Mouse (Mus musculus): Measurements from ENCODE around the gene Myt1l.

The Myt1l gene

DNA sequence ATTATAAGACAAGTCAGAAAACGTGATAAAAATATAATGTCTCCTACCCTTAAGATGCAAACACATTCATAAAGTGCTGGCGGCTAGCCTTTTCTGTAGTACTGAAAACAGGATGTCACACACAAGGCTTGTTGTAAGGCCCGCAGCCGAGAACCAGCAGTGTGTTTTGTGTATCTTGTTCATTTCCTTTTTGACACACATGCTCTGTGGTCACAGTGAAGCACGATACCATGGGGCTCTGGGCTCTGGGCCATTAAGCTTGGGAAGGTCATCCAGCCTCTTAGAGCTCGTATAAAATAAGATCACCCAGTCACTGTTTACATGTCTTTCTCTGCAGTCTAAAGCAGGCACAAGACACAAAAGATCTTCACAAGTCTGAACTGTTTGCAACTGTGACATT, 288.6 kb downstream of the Myt1l start:
- DNase-seq (ENCODE audit: low spot score): no peak

DNA sequence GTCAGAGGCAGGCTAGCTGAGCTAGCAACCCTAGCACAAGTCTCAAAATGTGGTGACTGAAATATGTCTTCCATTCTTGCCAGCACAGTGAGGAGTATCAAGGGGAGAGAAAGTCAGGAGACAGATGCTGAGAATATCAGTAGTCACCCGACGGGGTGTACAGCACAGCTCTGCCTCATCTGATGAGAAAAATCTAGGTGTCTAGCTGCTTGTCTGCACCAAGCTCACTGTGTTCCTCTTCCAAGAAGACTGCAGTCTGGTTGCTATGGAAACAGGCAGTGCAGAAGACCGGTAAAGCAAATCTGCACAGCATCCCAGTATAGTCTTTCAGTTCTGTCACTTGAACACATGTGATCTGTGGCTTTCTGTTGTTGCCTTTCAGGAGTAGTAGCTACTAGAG, 294.0 kb downstream of the Myt1l start:
- DNase-seq (ENCODE audit: low spot score): peak; percentile 23

DNA sequence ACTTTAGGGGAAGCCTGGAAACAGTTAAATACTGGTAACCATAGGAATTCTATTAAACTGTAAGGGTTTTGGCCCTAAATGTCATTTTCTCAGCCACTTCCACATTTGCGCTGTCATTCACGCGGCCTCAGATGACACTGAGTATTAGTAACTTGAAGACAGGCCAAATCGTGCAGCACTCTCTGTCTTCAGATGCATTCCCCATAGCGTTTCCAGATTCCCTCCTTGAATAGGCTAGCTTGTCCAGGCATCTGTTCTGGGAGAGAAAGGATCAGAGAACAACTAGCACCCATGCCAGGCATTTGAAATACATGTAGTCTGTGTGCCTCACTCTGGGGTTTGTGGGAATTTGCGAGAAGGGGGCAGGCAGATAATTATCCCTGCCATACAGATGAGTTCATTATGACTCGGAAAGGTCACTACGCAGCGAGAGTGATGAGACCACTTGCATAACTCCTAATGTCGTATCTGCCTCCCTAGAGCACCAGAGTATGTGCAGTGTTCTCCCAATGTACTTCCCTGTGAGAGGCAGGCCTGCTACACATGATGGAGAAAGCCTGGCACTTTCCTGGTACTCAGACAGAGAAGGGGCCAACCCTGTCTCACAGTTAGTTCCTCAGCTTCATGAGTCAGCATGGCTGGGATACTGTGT, 295.7 kb downstream of the Myt1l start:
- no peak for DNase-seq (ENCODE audit: low spot score)

DNA sequence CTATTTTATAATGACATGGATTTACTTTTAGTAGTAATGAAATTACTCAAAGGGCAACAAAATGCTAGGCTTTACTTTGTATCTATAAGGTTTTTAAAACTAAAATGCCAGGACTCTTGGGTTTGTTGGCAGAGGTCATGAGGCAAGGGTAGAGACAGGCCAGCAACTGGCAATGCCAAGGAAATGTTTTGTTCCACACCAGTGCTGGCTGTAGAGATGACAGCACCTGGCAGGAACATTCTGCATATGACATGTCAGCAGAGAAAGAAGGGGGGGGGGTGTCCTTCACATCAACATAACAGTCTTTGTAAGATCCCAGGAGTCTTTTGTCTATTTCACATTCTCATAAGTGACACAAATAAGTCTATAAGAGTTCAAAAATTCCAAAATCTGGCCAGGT, 302.4 kb downstream of the Myt1l start:
- DNase-seq (ENCODE audit: low spot score): no peak

DNA sequence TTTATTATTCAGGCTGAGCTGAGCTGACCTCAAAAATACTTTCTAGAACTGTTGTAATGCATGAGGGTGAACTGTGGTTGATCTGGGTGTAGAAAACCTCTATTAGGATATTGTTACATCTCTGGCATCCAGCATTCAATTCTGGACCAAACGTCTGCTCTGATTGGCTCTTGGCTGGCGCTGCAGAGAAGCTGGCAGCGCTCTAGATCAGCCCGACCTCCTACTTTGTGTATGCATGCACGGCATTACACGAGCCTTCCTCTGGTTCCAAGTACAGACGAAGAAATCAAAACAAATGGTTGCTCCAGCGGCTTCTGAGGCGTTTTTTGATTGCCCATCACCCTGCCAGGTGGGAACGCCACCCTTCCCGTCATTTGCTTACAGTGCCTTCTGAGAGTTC, 303.2 kb downstream of the Myt1l start:
- no peak for DNase-seq (ENCODE audit: low spot score)

DNA sequence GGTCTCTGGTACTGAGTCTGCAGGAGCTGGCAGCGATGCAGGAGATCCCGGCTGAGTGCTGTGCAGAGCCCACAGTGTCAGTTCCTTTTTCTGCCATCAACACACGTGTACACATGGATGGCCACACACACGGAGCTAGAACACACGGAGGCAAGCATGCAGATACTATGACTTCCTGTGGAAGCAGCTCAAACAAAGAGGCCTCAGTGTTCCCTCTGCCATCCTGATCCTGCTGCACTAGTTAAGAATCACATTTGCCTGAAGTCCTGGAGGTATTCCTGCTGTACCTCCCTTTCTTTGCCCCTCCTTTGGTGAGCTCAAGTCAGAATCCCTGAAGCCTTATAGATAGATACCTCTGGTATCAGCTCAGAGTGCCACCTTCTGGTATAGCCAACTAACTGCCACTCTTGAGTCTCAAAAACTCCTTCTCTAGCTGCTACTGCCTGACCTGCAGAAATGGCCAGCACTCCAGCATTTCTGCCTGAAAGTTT, 309.2 kb downstream of the Myt1l start:
- peak; percentile 61 for DNase-seq (ENCODE audit: low spot score)

DNA sequence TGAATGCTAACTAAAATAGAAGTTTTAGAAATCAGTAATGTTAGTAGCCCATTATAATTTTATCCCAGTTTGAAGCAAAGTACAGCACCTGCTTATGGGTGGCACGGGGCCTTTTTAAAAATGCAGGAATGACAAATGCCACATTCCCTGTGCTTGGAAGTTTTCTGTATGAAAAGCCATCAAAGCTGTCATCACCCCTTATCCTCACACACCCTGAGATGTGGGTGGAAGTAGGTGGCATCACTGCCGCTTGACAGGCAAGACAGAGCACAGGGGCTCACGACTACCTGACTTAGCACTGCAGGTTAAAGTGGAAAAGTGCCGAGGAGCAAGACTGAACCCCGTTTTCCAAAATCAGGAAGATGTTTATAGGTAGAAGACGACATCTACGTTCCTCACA, 310.2 kb downstream of the Myt1l start:
- no peak for DNase-seq (ENCODE audit: low spot score)

DNA sequence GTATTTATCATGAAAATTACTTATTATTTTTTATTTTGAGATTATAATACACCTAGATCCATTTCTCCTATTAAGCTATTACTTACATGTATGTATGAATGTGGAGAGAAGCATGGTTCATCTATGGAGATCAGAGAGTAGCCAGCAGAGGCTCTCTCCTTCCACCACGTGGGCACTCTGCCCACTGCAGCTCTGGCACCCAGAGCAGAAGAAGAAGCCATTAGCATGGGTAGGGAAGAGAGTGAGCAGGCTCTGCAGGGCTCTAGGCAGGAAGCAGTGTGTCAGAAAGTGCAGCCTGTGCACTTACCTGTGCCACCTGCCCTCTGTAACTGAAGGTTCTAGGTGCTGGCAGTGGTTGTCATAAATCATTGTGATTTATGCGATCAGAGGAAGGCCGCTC, 321.8 kb downstream of the Myt1l start:
- DNase-seq (ENCODE audit: low spot score): no peak

DNA sequence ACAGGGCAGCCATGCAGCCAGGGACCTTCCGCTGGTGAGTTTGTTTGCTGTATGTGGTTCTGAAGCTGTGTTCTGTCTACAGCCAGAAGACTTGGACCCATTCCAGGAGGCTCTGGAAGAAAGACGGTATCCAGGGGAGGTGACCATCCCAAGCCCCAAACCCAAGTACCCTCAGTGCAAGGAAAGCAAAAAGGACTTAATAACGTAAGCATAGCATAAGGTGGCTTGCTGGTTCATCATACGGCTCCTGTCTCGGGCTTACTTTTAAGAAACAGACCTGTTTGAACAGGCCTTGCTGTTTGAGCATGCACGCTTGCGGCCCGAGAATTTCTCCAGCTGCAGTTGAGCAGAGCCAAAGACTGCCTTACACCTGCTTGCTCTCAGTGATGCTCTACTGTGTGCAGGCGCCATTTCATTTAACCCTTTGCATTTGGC, 326.0 kb downstream of the Myt1l start:
- DNase-seq (ENCODE audit: low spot score): no peak

DNA sequence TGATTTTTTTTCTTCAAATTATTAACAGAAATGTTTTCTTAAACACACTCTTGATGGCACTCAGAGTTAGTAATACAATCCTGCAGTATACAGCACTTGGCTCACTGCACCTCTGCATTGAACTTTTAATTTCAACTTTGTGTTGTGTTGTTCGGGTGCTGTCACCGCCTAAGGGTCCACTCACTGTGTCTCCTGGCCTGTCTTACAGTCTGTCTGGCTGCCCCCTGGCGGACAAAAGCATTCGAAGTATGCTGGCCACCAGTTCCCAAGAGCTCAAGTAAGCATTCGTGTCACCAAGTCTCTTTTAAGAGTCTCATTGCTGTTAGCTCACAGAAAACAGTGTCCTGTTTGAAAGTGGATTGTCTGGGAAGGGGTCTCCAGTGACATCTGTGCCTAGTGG, 326.8 kb downstream of the Myt1l start:
- peak; percentile 83 for DNase-seq (ENCODE audit: low spot score)

DNA sequence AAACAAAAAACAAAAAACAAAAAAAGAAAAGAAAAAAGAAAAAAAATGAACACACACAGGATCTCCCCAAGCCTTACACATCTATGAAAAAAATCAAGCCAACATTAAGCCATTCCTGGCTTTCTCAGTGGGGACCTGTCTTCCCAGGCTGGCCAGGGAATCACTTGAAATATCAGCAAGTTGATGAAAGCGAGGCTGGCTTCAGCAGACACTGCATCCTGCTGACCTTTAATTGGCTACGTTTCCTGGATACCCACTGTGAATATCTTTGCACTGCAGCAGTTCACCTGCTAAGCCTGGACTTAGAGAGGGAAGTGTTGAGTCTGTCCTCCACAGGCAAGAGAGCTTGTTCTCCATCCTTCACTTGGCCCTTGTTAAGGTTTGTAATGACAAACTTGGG, 332.8 kb downstream of the Myt1l start:
- DNase-seq (ENCODE audit: low spot score): no peak

DNA sequence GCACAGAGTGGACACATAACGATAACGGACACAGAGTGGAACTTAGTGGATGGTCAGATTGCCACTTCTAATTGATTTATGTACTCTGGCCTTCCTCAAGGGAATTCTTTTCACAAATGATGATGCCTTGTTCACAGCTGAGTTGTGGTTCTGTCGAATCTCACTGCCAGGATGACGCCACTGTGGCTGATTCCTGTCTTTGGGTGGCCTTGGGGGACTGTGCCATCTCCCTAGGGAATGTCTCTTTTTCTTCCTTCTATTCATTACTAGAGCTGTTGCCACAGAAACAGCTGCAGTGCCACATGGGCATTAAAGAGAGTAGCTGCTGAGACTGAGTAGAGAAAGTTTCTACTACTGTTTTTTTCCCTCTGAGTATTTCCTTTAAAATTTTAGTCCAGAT, 340.1 kb downstream of the Myt1l start:
- DNase-seq (ENCODE audit: low spot score): no peak

DNA sequence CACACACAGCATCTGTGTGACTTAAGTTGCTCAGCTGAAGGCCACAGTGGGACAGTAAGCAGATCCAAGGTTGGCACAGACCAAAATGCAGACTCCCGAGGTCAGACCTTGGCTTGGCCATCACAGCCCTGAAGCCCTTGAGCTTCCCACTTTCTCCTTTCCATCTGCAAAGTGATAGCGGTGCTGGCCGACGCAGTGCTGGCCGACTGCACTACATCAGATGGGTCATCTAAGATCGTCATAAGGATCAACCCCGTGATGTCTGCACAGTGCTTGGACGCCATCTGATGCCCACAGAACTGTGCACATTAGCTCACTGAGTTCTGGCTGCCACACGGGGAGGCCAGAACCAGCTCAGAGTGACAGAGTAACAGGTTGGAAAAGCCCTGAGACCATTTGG, 340.6 kb downstream of the Myt1l start:
- no peak for DNase-seq (ENCODE audit: low spot score)

DNA sequence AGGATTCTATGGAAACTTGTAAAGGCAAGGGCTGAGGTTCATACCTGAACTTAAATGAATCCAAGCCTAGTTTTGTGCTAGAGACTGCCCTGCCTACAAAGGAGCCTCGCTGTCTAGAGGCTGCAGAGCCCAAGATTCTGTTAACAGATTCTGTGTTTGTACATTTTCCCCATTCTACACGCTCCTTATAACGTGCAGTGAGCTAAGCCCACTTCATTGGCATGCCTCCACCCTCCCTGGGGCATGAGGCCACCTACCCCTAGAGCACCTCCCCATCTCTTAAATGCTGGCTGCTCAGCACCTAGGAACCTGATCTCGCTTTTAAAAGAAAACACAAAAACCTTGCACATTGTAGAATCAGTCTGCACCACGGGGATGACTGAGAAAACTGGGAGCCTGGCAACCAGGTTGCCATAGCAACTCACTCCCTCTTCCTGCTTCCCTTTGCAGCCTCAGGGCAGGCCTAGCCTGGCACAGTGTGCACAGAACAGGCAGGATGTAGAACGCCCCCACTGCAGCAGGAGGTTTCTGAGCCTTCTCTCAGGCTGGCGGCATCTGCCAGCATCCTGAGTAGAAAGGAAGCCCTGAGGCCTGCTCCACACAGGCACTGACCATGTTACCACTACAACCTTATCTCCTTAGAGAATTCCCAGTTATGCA, 344.1 kb downstream of the Myt1l start:
- peak; percentile 77 for DNase-seq (ENCODE audit: low spot score)

DNA sequence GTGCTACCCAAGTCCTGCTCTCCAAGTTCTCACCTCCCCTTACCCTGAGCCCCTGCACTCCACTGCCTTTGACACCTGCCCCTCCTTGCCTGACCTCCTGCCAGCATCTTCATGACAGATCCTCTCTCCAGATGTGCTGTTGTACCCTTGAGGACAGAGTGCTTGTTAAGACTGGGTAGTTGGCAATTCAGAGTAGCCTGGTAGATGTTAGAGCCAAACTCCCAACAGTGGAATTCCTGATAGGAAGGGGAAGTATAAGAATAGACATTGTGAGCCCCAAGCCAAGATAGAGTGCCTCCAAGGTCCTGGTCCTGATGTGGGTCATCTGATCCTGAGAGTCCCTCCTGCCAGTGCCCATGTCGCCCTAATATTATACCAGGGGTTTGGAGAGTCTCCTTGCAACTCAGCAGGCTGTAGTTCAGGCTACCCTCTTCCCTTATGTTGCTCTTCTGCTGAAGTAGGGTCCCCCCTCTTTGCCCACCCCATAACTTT, 345.1 kb downstream of the Myt1l start:
- no peak for DNase-seq (ENCODE audit: low spot score)

DNA sequence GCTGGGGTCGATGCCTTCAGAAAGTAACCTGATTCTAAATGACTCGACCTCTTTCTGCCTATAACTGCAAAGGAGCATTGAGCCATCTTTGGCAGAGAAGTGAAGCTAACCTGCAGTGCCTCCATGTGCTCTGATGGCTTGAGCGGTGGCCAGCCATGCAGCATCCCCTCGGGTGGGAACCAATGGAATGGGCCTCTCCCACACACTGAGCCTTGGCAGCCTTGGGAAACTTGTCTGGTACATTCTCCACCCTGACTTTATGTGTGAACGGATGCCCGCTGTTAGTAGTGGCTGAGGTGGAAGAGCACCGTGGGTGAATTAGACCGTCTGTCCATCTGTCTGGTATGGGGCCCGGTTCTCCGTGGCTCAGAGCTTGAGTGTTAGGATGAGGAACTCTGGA, 349.8 kb downstream of the Myt1l start:
- no peak for DNase-seq (ENCODE audit: low spot score)

DNA sequence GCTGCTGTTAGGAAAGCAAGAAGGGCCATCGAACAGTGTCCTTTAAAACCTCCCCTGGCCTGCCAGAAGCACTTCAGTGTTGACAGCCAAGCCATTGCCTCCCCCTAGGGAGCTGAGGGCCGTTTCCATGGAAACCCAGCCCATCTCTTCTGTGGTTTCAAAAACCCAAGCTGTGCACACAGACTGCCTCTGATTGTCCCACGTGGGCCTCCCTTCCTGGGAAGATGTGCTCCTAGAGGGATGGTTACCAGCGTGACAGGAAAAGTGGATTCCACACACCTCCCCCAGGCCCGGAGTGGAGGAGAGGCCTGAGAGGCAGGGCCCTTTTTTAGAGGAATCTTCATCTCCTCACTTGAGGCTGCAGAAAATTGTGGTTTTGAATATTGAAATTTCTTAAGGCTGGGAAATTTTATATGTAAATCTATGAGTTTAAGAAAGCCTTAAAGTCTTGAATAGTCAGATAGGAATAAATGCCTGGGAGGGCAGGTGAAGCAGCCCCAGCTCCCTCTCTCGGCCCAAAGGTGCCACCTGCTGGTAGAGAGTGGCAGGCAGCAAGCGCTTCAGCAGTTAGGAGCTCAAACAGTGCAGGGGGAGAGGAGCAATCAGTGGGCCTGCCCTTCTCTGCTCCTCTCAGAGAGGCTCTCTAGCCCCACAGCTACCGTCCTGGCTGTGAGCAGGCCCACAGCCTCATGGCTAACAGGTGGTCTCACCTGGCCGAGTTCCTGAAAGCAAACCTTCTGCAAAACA, 354.9 kb downstream of the Myt1l start:
- DNase-seq (ENCODE audit: low spot score): peak; percentile 84

DNA sequence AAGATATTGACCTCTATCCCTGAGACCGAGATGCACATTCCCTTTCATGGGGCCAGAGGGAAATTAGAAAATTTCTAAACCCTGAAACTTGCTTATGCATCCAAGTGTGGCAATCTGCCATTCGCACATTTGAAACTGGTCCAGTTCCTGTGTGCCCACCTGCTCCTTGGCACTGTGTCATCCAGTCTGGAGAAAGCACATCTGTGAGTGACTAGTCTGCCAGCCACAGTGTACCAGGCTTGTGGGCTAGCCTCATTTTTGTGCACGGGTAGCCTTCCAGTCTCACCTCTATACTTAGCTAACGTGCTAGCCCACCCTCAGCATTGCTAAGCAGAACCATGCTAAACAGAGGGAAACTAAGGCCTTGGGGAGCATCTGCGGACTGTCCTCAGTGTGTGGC, 356.2 kb downstream of the Myt1l start:
- no peak for DNase-seq (ENCODE audit: low spot score)

DNA sequence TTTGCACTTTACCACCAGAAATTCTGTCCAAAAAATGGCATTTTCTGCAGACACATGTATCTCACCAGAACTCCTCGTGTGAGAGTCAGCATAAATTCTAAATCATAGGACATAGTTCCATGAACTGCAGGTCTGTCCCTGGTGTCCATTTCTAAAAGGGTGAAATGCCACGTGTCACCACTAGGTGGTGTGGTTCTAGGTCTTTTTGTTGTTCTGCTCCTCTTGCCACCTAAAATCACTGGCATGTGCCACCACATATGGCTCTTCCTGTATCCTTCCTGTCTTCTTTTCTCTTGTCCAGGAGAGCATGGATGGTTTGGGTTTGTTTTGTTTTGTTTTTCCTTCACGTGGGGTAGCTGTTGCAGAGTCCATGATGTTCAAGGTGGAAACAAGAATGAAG, 366.5 kb downstream of the Myt1l start:
- peak; percentile 62 for DNase-seq (ENCODE audit: low spot score)

DNA sequence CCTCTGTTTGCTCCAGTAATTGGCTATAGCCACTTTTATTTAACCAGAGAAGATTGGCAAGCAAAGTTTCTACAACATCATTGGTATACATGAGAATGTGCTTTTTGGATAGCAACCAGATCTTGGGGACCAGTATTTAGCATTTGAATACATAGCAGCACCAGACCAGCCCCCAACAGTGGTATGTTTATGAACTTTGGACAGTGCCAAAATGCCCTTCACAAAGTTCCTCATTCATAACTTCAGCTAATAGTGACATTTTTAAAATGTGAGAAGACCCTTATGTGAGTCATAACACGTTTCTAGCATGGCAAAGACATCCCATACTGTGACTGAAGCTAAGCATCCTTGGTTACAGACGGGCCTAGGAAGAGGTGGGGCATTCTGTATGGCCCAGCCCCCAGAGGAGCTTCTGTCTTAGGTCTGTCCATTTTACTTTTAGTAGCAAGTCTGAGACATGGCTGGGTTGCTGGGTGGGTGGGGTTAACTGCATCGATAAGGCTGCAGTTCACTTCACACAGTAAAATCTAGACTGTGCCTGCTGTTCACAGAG, 369.4 kb downstream of the Myt1l start:
- no peak for DNase-seq (ENCODE audit: low spot score)

DNA sequence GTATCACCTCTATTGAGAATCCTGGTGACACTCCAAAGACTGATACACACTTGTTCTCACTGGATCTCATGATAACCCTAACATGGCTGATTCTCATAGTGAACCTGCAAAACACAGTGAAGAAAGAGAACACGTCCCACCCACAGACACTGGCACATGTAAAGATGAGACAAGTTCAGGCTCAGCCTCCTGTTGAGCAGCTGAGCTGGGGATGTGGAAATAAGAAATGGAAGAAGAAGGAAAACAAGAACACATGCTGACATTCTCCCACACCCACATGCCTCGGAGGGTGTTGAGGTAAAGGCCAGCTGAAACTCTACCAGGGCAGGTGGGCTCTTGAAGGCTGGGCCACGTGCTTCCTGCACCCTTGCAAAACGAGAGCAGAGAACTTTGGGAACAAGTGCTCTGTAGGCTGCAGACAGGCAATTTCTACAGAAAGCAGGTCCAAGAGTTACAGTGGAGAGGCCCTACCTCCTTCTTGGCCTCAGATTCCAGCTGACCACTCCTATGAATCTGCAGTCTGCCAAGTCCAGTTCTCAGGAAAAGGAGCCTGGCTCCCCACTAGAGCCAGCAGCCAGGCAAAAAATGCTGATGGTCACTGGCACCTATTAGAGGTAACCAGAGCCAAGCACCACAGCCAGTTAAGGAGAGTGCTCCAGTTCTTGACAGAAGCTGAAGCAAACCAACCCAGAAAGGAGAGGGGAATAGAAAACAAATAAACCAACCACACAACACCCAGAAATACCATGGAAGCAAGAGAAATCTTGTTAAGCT, 376.1 kb downstream of the Myt1l start:
- DNase-seq (ENCODE audit: low spot score): no peak

DNA sequence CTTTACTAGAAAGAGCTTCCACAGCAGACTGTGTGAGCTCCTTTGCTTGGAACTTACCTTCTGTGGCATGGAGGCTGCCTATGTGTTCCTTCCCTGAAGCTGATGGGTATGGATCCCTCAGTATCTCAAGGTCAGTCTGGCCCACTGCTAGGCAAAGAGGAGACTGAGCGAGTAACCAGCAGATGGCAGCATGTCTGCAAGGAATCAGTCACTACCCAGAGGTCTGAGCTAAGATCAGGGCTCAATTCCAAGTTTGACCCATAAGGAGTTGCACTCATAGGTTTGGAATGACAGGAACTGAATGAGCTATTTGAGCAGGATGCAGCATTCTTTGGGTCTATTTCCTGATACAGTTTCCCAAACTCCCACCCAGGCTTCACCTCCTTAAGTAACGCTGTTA, 378.9 kb downstream of the Myt1l start:
- DNase-seq (ENCODE audit: low spot score): peak; percentile 80

All from embryo, embryonic 10 days (tissue).